Mouse (Mus musculus): ENCODE measurements around the gene Flt4. TPM values are rescaled to one million over a fixed set of nuclear protein-coding genes. Genes with fewer than 3 reads are reported as not detected.

Flt4 gene
- polyA plus RNA-seq, 1 experiment from 2014 or later: 3.8 TPM

GRCm38 (mm10) chr11:49673433-49673832, 64.4 kb downstream of the Flt4 start:
- 86% methylated on average over 3 of the region's 3 CpGs for WGBS
- H3K27me3 ChIP-seq (ENCODE audit: low read depth, poor library complexity, severe bottlenecking): no peaks in the 10 kb centered on the region
- H3K36me3 ChIP-seq: peaks cover 90% of the 10 kb centered on the region
- DNase-seq (ENCODE audit: low spot score): no peak
- no peak overlapping the region for H3K27ac ChIP-seq (replicated peaks)
- H3K9me3 ChIP-seq (replicated peaks): no peaks in the 10 kb centered on the region
- H3K4me3 ChIP-seq: no peak overlapping the region
- no peaks in the 10 kb centered on the region for H3K4me1 ChIP-seq

GRCm38 (mm10) chr11:49684237-49684973, 75.3 kb downstream of the Flt4 start:
- no peaks in the 10 kb centered on the region for H3K27me3 ChIP-seq (ENCODE audit: low read depth, poor library complexity, severe bottlenecking)
- no peaks in the 10 kb centered on the region for H3K9me3 ChIP-seq (replicated peaks)
- DNase-seq (ENCODE audit: low spot score): no peak
- H3K4me1 ChIP-seq: no peaks in the 10 kb centered on the region
- H3K36me3 ChIP-seq: peaks cover 97% of the 10 kb centered on the region
- 98% methylated on average over 12 of the region's 12 CpGs for WGBS
- H3K27ac ChIP-seq (replicated peaks): no peak overlapping the region
- no peak overlapping the region for H3K4me3 ChIP-seq

- H3K36me3 ChIP-seq: peaks cover 98% of the 10 kb centered on the region
- WGBS: 99% methylated on average over 3 of the region's 3 CpGs
- no peaks in the 10 kb centered on the region for H3K27me3 ChIP-seq (ENCODE audit: low read depth, poor library complexity, severe bottlenecking)
- no peak for DNase-seq (ENCODE audit: low spot score)
- H3K4me1 ChIP-seq: no peaks in the 10 kb centered on the region
- no peak overlapping the region for H3K4me3 ChIP-seq
- H3K27ac ChIP-seq (replicated peaks): no peak overlapping the region
- H3K9me3 ChIP-seq (replicated peaks): no peaks in the 10 kb centered on the region; the same call in 1 of the 2 replicates
Measured at GRCm38 (mm10) chr11:49695013-49695412, 86.0 kb downstream of the Flt4 start.

GRCm38 (mm10) chr11:49695695-49696094, 86.6 kb downstream of the Flt4 start:
- H3K27ac ChIP-seq (replicated peaks): no peak overlapping the region
- no peak overlapping the region for H3K4me3 ChIP-seq
- no peaks in the 10 kb centered on the region for H3K27me3 ChIP-seq (ENCODE audit: low read depth, poor library complexity, severe bottlenecking)
- H3K9me3 ChIP-seq (replicated peaks): no peaks in the 10 kb centered on the region; the same call in 1 of the 2 replicates
- 93% methylated on average over 2 of the region's 2 CpGs for WGBS
- H3K4me1 ChIP-seq: no peaks in the 10 kb centered on the region
- DNase-seq (ENCODE audit: low spot score): no peak
- peaks cover 98% of the 10 kb centered on the region for H3K36me3 ChIP-seq

GRCm38 (mm10) chr11:49696472-49696871, 87.4 kb downstream of the Flt4 start:
- no peaks in the 10 kb centered on the region for H3K4me1 ChIP-seq
- DNase-seq (ENCODE audit: low spot score): no peak
- 92% methylated on average over 2 of the region's 2 CpGs for WGBS
- H3K9me3 ChIP-seq (replicated peaks): no peaks in the 10 kb centered on the region; the same call in 1 of the 2 replicates
- no peaks in the 10 kb centered on the region for H3K27me3 ChIP-seq (ENCODE audit: low read depth, poor library complexity, severe bottlenecking)
- H3K36me3 ChIP-seq: peaks cover 99% of the 10 kb centered on the region
- no peak overlapping the region for H3K4me3 ChIP-seq
- H3K27ac ChIP-seq (replicated peaks): no peak overlapping the region

GRCm38 (mm10) chr11:49697779-49698178, 88.7 kb downstream of the Flt4 start:
- Histone ChIP-seq H3K27ac (replicated peaks) (no peak overlapping the region), H3K27me3 (ENCODE audit: low read depth, poor library complexity, severe bottlenecking) (no peaks in the 10 kb centered on the region), H3K4me1 (no peaks in the 10 kb centered on the region), H3K4me3 (no peak overlapping the region), H3K9me3 (replicated peaks) (no peaks in the 10 kb centered on the region; the same call in 1 of the 2 replicates), H3K36me3 (peaks cover 99% of the 10 kb centered on the region)
- WGBS: 91% methylated on average over 5 of the region's 5 CpGs
- no peak for DNase-seq (ENCODE audit: low spot score)

- 98% methylated on average over 1 of the region's 1 CpGs for WGBS
- no peak overlapping the region for H3K4me3 ChIP-seq
- H3K27me3 ChIP-seq (ENCODE audit: low read depth, poor library complexity, severe bottlenecking): no peaks in the 10 kb centered on the region
- peaks cover 98% of the 10 kb centered on the region for H3K36me3 ChIP-seq
- DNase-seq (ENCODE audit: low spot score): no peak
- H3K27ac ChIP-seq (replicated peaks): no peak overlapping the region
- H3K4me1 ChIP-seq: no peaks in the 10 kb centered on the region
- no peaks in the 10 kb centered on the region; the same call in 1 of the 2 replicates for H3K9me3 ChIP-seq (replicated peaks)
Measured at GRCm38 (mm10) chr11:49699079-49699478, 90.0 kb downstream of the Flt4 start.

GRCm38 (mm10) chr11:49702014-49702413, 93.0 kb downstream of the Flt4 start:
- no peak for DNase-seq (ENCODE audit: low spot score)
- no peak overlapping the region for H3K4me3 ChIP-seq
- H3K9me3 ChIP-seq (replicated peaks): no peaks in the 10 kb centered on the region; the same call in 1 of the 2 replicates
- no peak overlapping the region for H3K27ac ChIP-seq (replicated peaks)
- WGBS: 97% methylated on average over 8 of the region's 8 CpGs
- peaks cover 98% of the 10 kb centered on the region for H3K36me3 ChIP-seq
- no peaks in the 10 kb centered on the region for H3K4me1 ChIP-seq
- H3K27me3 ChIP-seq (ENCODE audit: low read depth, poor library complexity, severe bottlenecking): no peaks in the 10 kb centered on the region

Other genes starting within 250 kb of the Flt4 start
- gene Olfr1389, start 186.2 kb upstream of the Flt4 start, polyA plus RNA-seq (2016; fragmentation: Nextera tagmentation; extraction: Ambion mirVana): not detected in 2 replicates
- gene Olfr1388, start 172.6 kb upstream of the Flt4 start, polyA plus RNA-seq (2016; fragmentation: Nextera tagmentation; extraction: Ambion mirVana): 0.09 TPM in 2 replicates
- not detected in 2 replicates for gene Olfr1387, start 153.9 kb upstream of the Flt4 start, polyA plus RNA-seq (2016; fragmentation: Nextera tagmentation; extraction: Ambion mirVana)
- gene Olfr1386, start 144.2 kb upstream of the Flt4 start, polyA plus RNA-seq (2016; fragmentation: Nextera tagmentation; extraction: Ambion mirVana): not detected in 2 replicates
- gene Olfr1385, start 120.2 kb upstream of the Flt4 start, polyA plus RNA-seq (2016; fragmentation: Nextera tagmentation; extraction: Ambion mirVana): not detected in 2 replicates
- gene Olfr1384, start 102.5 kb upstream of the Flt4 start, polyA plus RNA-seq (2016; fragmentation: Nextera tagmentation; extraction: Ambion mirVana): not detected in 2 replicates
- gene Olfr1383, start 89.6 kb upstream of the Flt4 start, polyA plus RNA-seq (2016; fragmentation: Nextera tagmentation; extraction: Ambion mirVana): not detected in 2 replicates
- not detected in 2 replicates for gene Olfr1382, start 81.0 kb upstream of the Flt4 start, polyA plus RNA-seq (2016; fragmentation: Nextera tagmentation; extraction: Ambion mirVana)
- gene Olfr1381, start 65.8 kb upstream of the Flt4 start, polyA plus RNA-seq (2016; fragmentation: Nextera tagmentation; extraction: Ambion mirVana): not detected in 2 replicates
- gene Olfr1380, start 52.4 kb upstream of the Flt4 start, polyA plus RNA-seq (2016; fragmentation: Nextera tagmentation; extraction: Ambion mirVana): not detected in 2 replicates
- gene Scgb3a1, start 54.3 kb downstream of the Flt4 start, polyA plus RNA-seq (2016; fragmentation: Nextera tagmentation; extraction: Ambion mirVana): not detected in 2 replicates
- gene Cnot6, start 103.5 kb downstream of the Flt4 start, polyA plus RNA-seq (2016; fragmentation: Nextera tagmentation; extraction: Ambion mirVana): 57.8 and 58.3 TPM in 2 replicates
- 13.9 and 16.7 TPM in 2 replicates for gene Gfpt2, start 184.9 kb downstream of the Flt4 start, polyA plus RNA-seq (2016; fragmentation: Nextera tagmentation; extraction: Ambion mirVana)
- gene Mapk9, start 237.5 kb downstream of the Flt4 start, polyA plus RNA-seq (2016; fragmentation: Nextera tagmentation; extraction: Ambion mirVana): 22.2 and 29.7 TPM in 2 replicates